Mouse (Mus musculus) stomach, embryonic 15.5 days (tissue): Measurements from ENCODE around the gene Sema3a. TPM values are rescaled to one million over a fixed set of nuclear protein-coding genes. Genes with fewer than 3 reads are reported as not detected.

Experiments
- ATAC-seq: fragments of 200-750 bp; cut with Nextera tagmentation; 2 replicates; pipeline ENCODE4 v1.8.0; 2017; ENCODE audit warnings: low read depth, moderate number of reproducible peaks, moderate TSS enrichment; ENCODE audit not compliant: insufficient read depth, low FRiP score
- H3K27ac ChIP-seq: fragments of 300-500 bp; sonication (generic); 2 replicates; pipeline ENCODE4 v1.5.1; 2015; ENCODE audit warnings: mild to moderate bottlenecking, inconsistent platforms
- H3K27me3 ChIP-seq: fragments of 300-500 bp; sonication (generic); replicated peaks from 2 replicates; pipeline ENCODE4 v1.6.1; 2015; ENCODE audit warnings: inconsistent platforms
- H3K36me3 ChIP-seq: fragments of 300-500 bp; sonication (generic); 2 replicates; pipeline ENCODE4 v1.6.1; 2015; ENCODE audit warnings: inconsistent platforms
- H3K4me1 ChIP-seq: fragments of 300-500 bp; sonication (generic); 2 replicates; pipeline ENCODE4 v1.6.1; 2015; ENCODE audit warnings: inconsistent platforms
- H3K4me2 ChIP-seq: fragments of 300-500 bp; sonication (generic); 2 replicates; pipeline ENCODE4 v1.6.1; 2015; ENCODE audit warnings: mild to moderate bottlenecking, inconsistent platforms
- H3K4me3 ChIP-seq: fragments of 300-500 bp; sonication (generic); replicated peaks from 2 replicates; pipeline ENCODE4 v1.5.1; 2015; ENCODE audit warnings: inconsistent platforms
- H3K9ac ChIP-seq: fragments of 300-500 bp; sonication (generic); 2 replicates; pipeline ENCODE4 v1.6.1; 2015; ENCODE audit warnings: inconsistent platforms
- H3K9me3 ChIP-seq: fragments of 300-500 bp; sonication (generic); 2 replicates; pipeline ENCODE4 v1.6.1; 2016; ENCODE audit warnings: inconsistent platforms
- WGBS: fragments of 180-500 bp; shearing (Covaris S2); methylation state at CpG from one replicate; pipeline ENCODE4 v1.1.7; 2015; 5-methylcytosine and 5-hydroxymethylcytosine counted together
- polyA plus RNA-seq: library from polyadenylated mRNA; unstranded; fragments of >200 nt; fragmentation: Nextera tagmentation; extraction: Ambion mirVana; gene quantifications from 2 replicates; pipeline ENCODE4 v1.2.1, GENCODE M21; 2015

Gene Sema3a
- 22.1 and 24.5 TPM in 2 replicates for polyA plus RNA-seq

DNA sequence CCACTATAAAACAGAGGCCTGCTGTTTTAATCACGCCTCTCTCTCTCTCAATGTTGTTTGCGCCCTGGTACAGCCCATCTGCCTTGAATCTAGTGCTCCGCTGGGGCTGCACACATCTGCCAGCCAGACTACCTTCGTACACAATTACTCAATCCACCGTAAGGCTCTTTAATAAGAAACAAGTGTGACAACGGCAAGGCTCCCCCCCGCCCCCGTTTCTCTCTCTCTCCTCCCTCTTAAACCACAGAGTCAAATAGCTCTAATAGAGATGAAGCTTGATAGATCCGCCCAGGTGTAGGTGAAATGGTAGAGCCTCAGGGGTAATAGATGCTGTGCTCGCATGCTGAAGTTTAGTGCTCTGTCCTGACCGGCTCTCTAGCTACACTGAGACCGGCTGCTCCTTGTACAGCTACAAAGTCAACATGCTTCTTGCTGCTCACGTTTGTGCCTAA is at the start of gene Sema3a:
Sema3a (plus strand) TSS at position 174 of the 452 bp plus-strand sequence.
- H3K4me2 ChIP-seq: no peak within 1 kb of the TSS
- ATAC-seq: no peak
- 65% methylated on average over 13 of the region's 13 CpGs for WGBS

DNA sequence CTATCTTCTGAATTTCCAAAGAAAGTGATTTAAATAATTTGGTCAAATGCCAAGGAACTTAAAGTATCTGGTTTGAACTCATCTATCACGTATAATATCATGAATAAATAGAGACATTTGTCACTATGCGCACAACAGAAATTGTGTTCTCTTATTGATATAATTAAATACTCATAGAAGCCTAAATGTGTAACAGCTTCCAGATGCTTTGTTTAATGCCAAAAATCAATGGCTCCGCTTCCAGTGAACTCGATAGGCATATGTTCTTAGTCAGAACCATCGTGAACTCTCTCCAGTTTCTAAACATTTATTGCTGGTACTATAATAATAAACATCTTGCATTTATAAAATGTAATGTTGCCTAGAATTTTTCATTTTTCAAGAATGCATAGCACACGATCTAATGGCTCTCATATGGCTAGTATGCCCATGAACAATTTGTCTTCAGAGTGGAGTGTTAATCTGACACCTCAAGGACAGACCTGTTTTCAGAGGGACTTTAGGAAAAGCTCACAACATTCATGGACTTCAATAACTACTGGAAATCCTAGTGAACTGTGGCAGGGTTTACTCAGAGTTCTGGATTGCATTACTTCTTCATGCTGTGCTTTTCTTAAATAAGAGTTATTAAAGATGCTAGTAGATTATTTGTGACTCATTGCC is 40.3 kb upstream of the Sema3a start:
- WGBS: 45% methylated on average over 6 of the region's 6 CpGs
- Histone ChIP-seq H3K4me3 (no peak overlapping the region), H3K27ac (no peak overlapping the region), H3K9ac (no peak overlapping the region), H3K4me2 (no peak overlapping the region), H3K36me3 (no peaks in the 10 kb centered on the region), H3K4me1 (no peaks in the 10 kb centered on the region), H3K9me3 (no peaks in the 10 kb centered on the region), H3K27me3 (no peaks in the 10 kb centered on the region)
- ATAC-seq: no peak

More for the DNA sequence above, at the start of gene Sema3a:
- Histone ChIP-seq H3K36me3 (no peaks in the 10 kb centered on the region), H3K4me1 (no peaks in the 10 kb centered on the region), H3K27ac (no peak within 1 kb of the TSS), H3K4me3 (no peak within 1 kb of the TSS), H3K27me3 (no peaks in the 10 kb centered on the region), H3K9me3 (no peaks in the 10 kb centered on the region), H3K9ac (no peak within 1 kb of the TSS)

DNA sequence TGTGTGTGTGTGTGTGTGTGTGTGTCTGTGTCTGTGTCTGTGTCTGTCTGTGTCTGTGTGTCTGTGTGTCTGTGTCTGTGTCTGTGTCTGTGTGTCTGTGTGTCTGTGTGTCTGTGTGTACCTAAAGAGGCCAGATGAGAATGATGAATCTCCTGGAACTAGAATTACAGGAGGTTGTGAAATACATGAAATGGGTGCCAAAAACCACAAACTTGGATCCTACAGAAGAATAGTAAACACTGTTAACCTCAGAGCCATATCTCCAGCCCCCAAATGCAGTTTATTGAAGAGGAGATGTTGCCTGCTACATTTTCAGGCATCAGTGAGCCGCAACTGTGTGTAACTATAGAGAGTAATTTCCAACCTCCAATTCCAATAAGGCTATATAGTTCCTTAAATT is 34.8 kb upstream of the Sema3a start:
- no peaks in the 10 kb centered on the region for H3K27me3 ChIP-seq
- H3K9me3 ChIP-seq: no peaks in the 10 kb centered on the region
- H3K4me1 ChIP-seq: no peaks in the 10 kb centered on the region
- no peaks in the 10 kb centered on the region for H3K36me3 ChIP-seq
- whole genome bisulfite sequencing: 79% methylated on average over 1 of the region's 1 CpGs
- no peak overlapping the region for H3K4me2 ChIP-seq
- H3K9ac ChIP-seq: no peak overlapping the region
- no peak overlapping the region for H3K27ac ChIP-seq
- ATAC-seq: no peak
- H3K4me3 ChIP-seq: no peak overlapping the region

DNA sequence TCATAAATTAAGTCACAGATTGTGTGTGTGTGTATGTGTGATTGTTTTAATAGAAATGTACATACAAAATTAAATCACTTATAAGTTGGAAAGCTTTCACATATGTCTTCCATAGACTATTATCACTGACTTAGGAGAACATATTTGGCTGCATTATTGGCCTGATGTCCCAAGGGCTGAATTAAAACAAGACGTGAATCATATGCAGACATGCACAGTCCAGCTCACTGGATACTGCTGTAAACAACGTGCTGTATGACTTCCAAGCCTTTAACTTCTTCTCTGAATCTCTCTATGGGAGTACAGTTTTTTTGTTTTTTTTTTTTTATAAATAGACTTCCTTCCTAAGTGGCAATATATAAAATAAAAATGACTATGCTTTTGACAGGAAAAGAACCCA is 15.7 kb upstream of the Sema3a start:
- 34% methylated on average over 2 of the region's 2 CpGs for WGBS

DNA sequence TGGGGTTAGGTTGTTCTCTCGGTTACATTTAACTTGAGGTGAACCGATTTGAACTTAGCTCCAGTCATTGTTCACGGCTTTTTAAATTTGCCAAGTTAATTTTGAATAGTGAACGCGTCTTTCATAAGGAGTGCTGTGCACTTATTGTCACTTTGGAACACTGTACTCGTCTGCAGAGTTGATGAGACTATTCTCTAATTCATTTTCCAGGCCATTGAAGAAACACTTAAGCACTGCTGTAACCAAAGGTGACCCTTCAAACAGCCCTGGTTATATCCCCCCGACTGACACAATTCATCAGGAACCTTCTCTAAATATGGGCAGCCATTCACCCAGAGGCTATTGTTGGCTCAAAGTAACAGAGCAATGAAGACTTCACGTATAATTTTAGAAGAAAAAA is 8.0 kb upstream of the Sema3a start:
- Histone ChIP-seq H3K9me3 (no peaks in the 10 kb centered on the region), H3K9ac (no peak overlapping the region), H3K4me2 (no peak overlapping the region), H3K4me1 (no peaks in the 10 kb centered on the region), H3K27ac (no peak overlapping the region), H3K27me3 (no peaks in the 10 kb centered on the region), H3K4me3 (no peak overlapping the region), H3K36me3 (no peaks in the 10 kb centered on the region)
- ATAC-seq: no peak
- 69% methylated on average over 8 of the region's 8 CpGs for WGBS

More for the DNA sequence above, 15.7 kb upstream of the Sema3a start:
- H3K36me3 ChIP-seq: no peaks in the 10 kb centered on the region
- no peak for ATAC-seq
- no peaks in the 10 kb centered on the region for H3K4me1 ChIP-seq
- H3K27ac ChIP-seq: no peak overlapping the region
- H3K9me3 ChIP-seq: no peaks in the 10 kb centered on the region
- no peak overlapping the region for H3K4me3 ChIP-seq
- no peaks in the 10 kb centered on the region for H3K27me3 ChIP-seq
- no peak overlapping the region for H3K9ac ChIP-seq
- no peak overlapping the region for H3K4me2 ChIP-seq

DNA sequence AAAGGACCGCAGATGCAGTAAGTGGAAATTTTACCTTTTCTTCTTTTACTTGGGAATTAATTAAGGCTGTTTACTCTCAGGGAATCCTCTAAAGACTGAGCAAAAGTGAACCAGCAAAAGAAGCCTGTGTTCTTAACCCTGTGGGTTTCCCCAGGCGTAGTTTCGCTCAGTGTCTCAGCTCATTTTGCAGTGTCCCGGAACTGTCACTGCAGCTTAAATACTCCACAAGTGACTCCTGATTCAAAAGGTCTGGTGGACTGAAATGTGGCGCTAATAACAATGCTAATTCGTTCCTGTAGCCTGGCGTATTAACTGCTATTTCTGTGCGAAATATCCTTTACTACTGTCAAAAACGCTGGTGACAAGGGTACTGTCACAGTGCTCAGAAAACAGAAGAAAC is 543 bp downstream of the Sema3a start:
- Histone ChIP-seq H3K36me3 (no peaks in the 10 kb centered on the region), H3K4me3 (no peak overlapping the region), H3K27ac (no peak overlapping the region), H3K4me1 (no peaks in the 10 kb centered on the region), H3K27me3 (no peaks in the 10 kb centered on the region), H3K9ac (no peak overlapping the region), H3K4me2 (no peak overlapping the region), H3K9me3 (no peaks in the 10 kb centered on the region)
- no peak for ATAC-seq
- WGBS: 69% methylated on average over 9 of the region's 9 CpGs

DNA sequence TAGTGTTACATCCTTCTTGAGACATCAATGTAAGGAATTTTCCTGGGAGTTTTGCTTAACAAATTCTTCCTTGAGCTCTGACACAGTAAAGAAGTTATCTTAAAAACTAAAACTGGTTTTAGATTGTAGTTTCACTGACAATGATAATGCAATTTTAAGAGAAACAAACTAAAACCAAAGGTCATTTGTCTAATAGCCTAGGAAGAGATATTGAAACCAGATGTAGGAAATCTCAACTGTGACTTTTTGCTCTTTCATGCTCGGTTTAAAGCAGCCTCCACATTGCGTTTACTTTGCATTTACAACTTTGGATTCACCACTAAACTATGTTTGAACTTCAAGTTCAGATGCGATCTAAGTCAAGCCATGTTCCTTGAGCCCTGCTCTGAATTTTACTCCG is 982 bp downstream of the Sema3a start:
- H3K27ac ChIP-seq: no peak overlapping the region
- no peaks in the 10 kb centered on the region for H3K36me3 ChIP-seq
- H3K4me2 ChIP-seq: no peak overlapping the region
- WGBS: 47% methylated on average over 4 of the region's 4 CpGs
- no peaks in the 10 kb centered on the region for H3K9me3 ChIP-seq
- H3K4me3 ChIP-seq: no peak overlapping the region
- no peak for ATAC-seq
- no peaks in the 10 kb centered on the region for H3K4me1 ChIP-seq
- no peak overlapping the region for H3K9ac ChIP-seq
- H3K27me3 ChIP-seq: no peaks in the 10 kb centered on the region

DNA sequence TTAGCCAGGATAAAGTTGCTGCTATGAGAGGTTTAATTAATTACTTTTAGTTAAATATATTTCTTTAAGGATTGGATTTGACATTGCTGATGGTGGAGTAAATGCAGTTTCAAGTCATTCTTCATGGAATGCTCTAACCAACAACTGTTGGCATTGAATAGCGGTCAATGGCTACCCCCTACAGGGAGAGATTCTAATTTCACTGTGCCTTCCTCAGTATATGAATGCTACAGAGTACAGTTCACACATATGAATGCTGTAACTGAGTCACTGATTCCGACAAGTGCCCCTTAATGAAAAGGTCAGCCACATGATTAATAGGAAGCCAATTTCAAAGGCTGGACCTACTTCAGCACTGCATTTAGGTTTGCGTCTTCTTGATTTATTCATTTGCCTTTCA is 1.9 kb downstream of the Sema3a start:
- H3K27ac ChIP-seq: no peak overlapping the region
- no peaks in the 10 kb centered on the region for H3K9me3 ChIP-seq
- no peaks in the 10 kb centered on the region for H3K27me3 ChIP-seq
- H3K4me3 ChIP-seq: no peak overlapping the region
- no peak overlapping the region for H3K4me2 ChIP-seq
- no peaks in the 10 kb centered on the region for H3K36me3 ChIP-seq
- H3K9ac ChIP-seq: no peak overlapping the region
- H3K4me1 ChIP-seq: no peaks in the 10 kb centered on the region
- WGBS: 74% methylated on average over 3 of the region's 3 CpGs
- ATAC-seq: no peak

DNA sequence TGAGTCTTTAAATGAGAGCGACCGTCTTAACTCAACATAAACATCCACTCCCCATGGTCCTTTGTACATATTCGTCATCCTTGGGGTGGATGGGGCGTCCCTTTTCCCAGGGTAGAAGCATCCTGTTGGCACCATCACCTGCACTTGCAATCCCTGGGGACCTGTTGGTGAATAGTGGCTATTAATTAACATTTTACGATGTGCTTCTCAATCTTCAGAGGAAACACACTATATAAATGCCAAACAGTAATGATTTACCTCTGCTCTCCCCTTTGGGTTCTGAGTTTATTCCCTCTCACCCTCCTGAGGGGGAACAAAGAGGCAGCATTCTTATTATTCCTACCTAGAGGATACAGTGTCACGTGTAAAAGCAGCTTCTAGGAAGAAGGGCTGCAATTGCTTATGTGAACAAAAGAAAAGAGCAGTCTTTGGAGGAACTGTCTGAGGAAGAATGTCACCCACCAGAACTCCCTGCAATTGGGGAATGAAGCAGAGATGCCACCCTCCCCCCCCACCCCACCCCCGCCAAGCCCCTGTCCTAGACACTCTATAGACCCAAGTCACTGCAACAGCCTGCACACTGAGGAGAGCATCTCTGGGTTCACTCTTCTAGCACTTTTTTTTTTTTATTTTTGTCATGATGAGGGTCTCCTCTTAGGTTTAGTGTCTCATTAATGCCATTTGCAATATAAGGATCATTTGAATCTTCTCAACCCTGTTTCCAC is 19.7 kb downstream of the Sema3a start:
- Histone ChIP-seq H3K27ac (no peak overlapping the region), H3K9me3 (no peaks in the 10 kb centered on the region), H3K4me2 (no peak overlapping the region), H3K27me3 (no peaks in the 10 kb centered on the region), H3K4me3 (no peak overlapping the region), H3K9ac (no peak overlapping the region), H3K36me3 (no peaks in the 10 kb centered on the region), H3K4me1 (no peaks in the 10 kb centered on the region)
- WGBS: 52% methylated on average over 7 of the region's 7 CpGs
- ATAC-seq: no peak

DNA sequence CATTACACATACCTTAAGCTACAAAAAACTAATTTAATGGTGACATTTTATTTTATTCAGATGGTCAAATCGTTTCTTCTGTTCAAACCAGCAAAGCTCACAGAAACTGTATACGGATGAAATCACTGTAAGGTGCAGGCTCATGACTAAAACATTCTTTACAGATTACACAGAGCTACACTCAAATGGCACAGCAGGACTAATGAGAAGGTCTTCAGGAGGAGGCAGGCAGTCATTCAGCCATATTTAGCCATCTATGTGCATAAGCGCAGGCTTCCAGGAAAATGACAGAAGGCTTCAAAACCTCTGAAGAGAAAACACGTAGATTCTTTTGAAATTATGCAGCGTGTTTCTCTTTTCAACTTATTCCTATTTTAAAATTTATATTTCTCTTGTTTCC is 24.7 kb downstream of the Sema3a start:
- no peak for ATAC-seq
- H3K36me3 ChIP-seq: no peaks in the 10 kb centered on the region

DNA sequence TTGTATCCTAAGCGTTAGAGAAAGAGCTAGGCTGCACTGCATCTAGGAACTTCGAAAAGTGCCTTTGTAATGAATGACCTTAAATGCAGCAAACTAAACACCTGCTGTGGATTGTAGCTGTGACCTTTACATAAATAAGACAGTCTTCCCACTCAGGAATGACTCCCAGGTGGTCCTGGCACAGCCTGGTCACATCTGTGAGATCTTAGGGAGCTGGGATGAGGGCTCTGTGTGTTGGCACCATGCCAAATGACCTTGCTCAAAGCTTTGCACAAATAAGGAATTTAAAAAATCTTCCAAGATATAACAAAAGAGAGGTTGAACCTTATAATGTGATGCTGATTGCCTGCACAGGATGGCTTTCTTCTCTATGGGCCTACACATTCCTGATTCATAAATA is 25.8 kb downstream of the Sema3a start:
- Histone ChIP-seq H3K9ac (no peak overlapping the region), H3K9me3 (no peaks in the 10 kb centered on the region), H3K36me3 (no peaks in the 10 kb centered on the region), H3K4me1 (no peaks in the 10 kb centered on the region), H3K4me2 (no peak overlapping the region), H3K4me3 (no peak overlapping the region), H3K27ac (no peak overlapping the region), H3K27me3 (no peaks in the 10 kb centered on the region)
- 43% methylated on average over 2 of the region's 2 CpGs for WGBS
- no peak for ATAC-seq

More for the DNA sequence above, 24.7 kb downstream of the Sema3a start:
- H3K4me3 ChIP-seq: no peak overlapping the region
- 73% methylated on average over 5 of the region's 5 CpGs for WGBS
- H3K4me1 ChIP-seq: no peaks in the 10 kb centered on the region
- no peaks in the 10 kb centered on the region for H3K9me3 ChIP-seq
- H3K27ac ChIP-seq: no peak overlapping the region
- no peak overlapping the region for H3K9ac ChIP-seq
- no peaks in the 10 kb centered on the region for H3K27me3 ChIP-seq
- no peak overlapping the region for H3K4me2 ChIP-seq

DNA sequence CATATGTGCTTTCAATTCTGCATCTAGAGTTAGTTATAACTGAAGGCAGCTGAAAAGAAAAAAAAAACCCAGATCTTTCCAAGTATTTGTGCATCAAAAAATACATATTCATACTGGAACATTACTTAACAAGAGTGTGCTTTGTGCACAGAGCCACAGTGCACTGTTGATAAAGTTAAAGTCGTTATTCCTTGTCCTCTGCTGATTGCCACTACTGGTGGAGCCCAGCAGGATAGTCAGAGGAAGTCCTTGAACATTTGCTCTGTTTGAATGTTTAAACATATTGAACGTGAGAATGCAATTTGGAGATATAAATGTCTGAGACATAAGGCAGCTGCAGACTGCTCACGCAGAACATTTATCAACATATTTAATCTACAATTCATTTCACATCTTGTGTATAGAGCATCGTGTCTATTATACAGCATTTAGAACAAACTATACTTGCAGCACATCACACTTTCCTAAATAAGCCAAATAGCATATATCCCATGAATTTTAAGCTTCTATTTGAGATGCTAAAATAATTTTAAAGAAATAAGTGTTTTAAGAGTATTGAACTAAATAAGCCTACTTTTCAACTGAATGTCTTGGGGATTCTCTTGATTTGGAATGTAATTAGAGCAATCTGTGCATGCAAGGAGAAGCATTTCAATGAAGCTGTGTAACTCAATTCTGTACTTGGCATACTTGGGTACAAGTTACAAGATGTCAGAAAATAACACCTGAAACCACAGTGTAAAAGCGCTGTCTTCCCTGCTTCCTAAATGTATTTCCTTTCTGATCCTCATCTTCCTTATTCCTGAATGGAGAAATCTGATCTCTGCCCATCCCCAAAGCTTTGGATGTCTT is 32.8 kb downstream of the Sema3a start:
- Histone ChIP-seq H3K27ac (no peak overlapping the region), H3K4me2 (no peak overlapping the region), H3K9me3 (no peaks in the 10 kb centered on the region), H3K9ac (no peak overlapping the region), H3K4me3 (no peak overlapping the region), H3K27me3 (no peaks in the 10 kb centered on the region), H3K4me1 (no peaks in the 10 kb centered on the region), H3K36me3 (no peaks in the 10 kb centered on the region)
- 38% methylated on average over 5 of the region's 5 CpGs for WGBS
- ATAC-seq: no peak
